Mouse (Mus musculus) midbrain, postnatal 0 days (tissue): Measurements from ENCODE around the gene Ccl2. TPM values are rescaled to one million over a fixed set of nuclear protein-coding genes. Genes with fewer than 3 reads are reported as not detected.

ENCODE experiments used
- ATAC-seq: fragments of 200-750 bp; cut with Nextera tagmentation; 2 replicates; pipeline ENCODE4 v1.8.0; 2017; ENCODE audit warnings: moderate number of reproducible peaks, mild to moderate bottlenecking, moderate TSS enrichment, moderate library complexity; ENCODE audit not compliant: low FRiP score
- DNase-seq: peaks from one replicate; pipeline ENCODE4 v3.0.0-alpha.2; 2015; ENCODE audit warnings: low spot score
- H3K27ac ChIP-seq: fragments of 300-500 bp; sonication (generic); 2 replicates; pipeline ENCODE4 v1.5.1; 2014; ENCODE audit warnings: low read depth, mild to moderate bottlenecking, low read length, mixed read lengths
- H3K27me3 ChIP-seq: fragments of 300-500 bp; sonication (generic); 2 replicates; pipeline ENCODE4 v1.6.1; 2014; ENCODE audit warnings: low read length, control low read depth, mixed read lengths; ENCODE audit not compliant: insufficient read depth
- H3K36me3 ChIP-seq: fragments of 300-500 bp; sonication (generic); 2 replicates; pipeline ENCODE4 v1.6.1; 2014; ENCODE audit warnings: low read length, control low read depth, mixed read lengths; ENCODE audit not compliant: insufficient read depth
- H3K4me1 ChIP-seq: fragments of 300-500 bp; sonication (generic); 2 replicates; pipeline ENCODE4 v1.6.1; 2014; ENCODE audit warnings: mild to moderate bottlenecking, control low read depth, antibody characterized with exemption, low read length, mixed read lengths; ENCODE audit not compliant: insufficient read depth
- H3K4me2 ChIP-seq: fragments of 300-500 bp; sonication (generic); 2 replicates; pipeline ENCODE4 v1.6.1; 2014; ENCODE audit warnings: low read depth, mild to moderate bottlenecking, low read length, mixed read lengths; ENCODE audit not compliant: poor library complexity, severe bottlenecking
- H3K4me3 ChIP-seq: fragments of 300-500 bp; sonication (generic); 2 replicates; pipeline ENCODE4 v1.5.1; 2014; ENCODE audit warnings: low read depth, mild to moderate bottlenecking, low read length, moderate library complexity
- H3K9ac ChIP-seq: fragments of 300-500 bp; sonication (generic); replicated peaks from 2 replicates; pipeline ENCODE4 v1.6.1; 2014; ENCODE audit warnings: mild to moderate bottlenecking, low read length, moderate library complexity, mixed read lengths; ENCODE audit not compliant: poor library complexity, severe bottlenecking
- H3K9me3 ChIP-seq: fragments of 300-500 bp; sonication (generic); 2 replicates; pipeline ENCODE4 v1.6.1; 2016; ENCODE audit warnings: low read length, control low read depth
- CTCF ChIP-seq: IDR thresholded peaks from 2 replicates; pipeline ENCODE4 v1.5.1; 2016; ENCODE audit warnings: antibody characterized with exemption, mild to moderate bottlenecking
- WGBS: fragments of 180-500 bp; shearing (Covaris S2); extraction: QIAGEN DNeasy Blood & Tissue Kit; methylation state at CpG from one replicate; pipeline ENCODE4 v1.1.7; 2014; 5-methylcytosine and 5-hydroxymethylcytosine counted together
- polyA plus RNA-seq: library from polyadenylated mRNA; unstranded; fragments of >200 nt; fragmentation: Nextera tagmentation; extraction: Ambion mirVana; gene quantifications from 2 replicates; pipeline ENCODE4 v1.2.1, GENCODE M21; 2015
- total RNA-seq: library from RNA; depleted of rRNA; stranded (reverse); fragments of >200 nt; gene quantifications from 2 replicates; pipeline ENCODE4 v1.2.3, GENCODE M21; 2014

Gene Ccl2
- total and polyA plus RNA-seq, 2 experiments from 2014 or later, result 1.1 TPM; not detected in 1

DNA sequence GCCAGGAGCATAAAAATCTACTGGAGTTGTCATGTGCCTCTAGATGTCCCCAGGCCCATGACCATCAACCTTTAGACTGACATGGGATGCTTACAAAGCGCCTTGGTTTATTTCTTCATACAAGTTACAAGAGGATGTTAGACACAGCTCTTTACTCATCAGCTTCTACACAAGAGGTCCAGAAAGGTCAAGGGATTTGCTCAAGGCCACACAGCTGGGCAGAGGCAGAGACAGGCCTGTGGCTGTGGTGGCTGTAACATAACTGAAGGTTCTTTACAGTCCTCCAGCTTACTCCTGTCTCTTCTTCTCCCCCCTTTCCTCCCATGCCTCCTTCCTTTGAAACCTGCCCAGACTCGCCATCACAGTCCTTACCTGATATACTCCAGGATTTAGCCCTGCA, 5.2 kb upstream of the Ccl2 start:
- Histone ChIP-seq H3K36me3 (no peaks in the 10 kb centered on the region), H3K4me2 (no peak overlapping the region), H3K9me3 (no peaks in the 10 kb centered on the region), H3K9ac (no peak overlapping the region), H3K27ac (no peak overlapping the region), H3K27me3 (no peaks in the 10 kb centered on the region), H3K4me3 (no peak overlapping the region), H3K4me1 (no peaks in the 10 kb centered on the region)
- ATAC-seq, result no peak
- DNase-seq, result no peak
- WGBS, result 74% methylated on average over 2 of the region's 2 CpGs
- TF ChIP-seq CTCF, result no peak

DNA sequence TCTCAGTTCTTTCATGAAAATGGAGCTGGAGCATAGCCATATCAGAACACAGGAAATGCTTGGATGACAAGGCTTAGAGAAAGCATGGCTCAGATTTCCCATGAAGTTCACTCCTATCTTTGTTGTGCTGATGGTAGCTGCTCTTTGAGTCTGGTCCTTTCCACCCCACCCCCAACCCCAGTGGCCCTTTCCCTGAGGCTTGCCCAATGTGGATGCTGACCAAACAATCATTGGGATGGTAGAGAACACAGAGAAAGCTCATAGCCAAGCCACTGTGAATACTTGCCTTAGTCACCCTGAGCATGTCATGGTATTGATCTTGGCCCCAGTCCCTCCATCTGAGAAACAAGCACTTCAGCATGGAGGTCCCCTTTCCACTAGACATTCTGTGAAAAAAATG, 3.2 kb upstream of the Ccl2 start:
- TF ChIP-seq CTCF, result no peak
- no peak for ATAC-seq
- Histone ChIP-seq H3K27me3 (no peaks in the 10 kb centered on the region), H3K4me2 (no peak overlapping the region), H3K36me3 (no peaks in the 10 kb centered on the region), H3K27ac (no peak overlapping the region), H3K9ac (no peak overlapping the region), H3K9me3 (no peaks in the 10 kb centered on the region), H3K4me3 (no peak overlapping the region), H3K4me1 (no peaks in the 10 kb centered on the region)
- no peak for DNase-seq

DNA sequence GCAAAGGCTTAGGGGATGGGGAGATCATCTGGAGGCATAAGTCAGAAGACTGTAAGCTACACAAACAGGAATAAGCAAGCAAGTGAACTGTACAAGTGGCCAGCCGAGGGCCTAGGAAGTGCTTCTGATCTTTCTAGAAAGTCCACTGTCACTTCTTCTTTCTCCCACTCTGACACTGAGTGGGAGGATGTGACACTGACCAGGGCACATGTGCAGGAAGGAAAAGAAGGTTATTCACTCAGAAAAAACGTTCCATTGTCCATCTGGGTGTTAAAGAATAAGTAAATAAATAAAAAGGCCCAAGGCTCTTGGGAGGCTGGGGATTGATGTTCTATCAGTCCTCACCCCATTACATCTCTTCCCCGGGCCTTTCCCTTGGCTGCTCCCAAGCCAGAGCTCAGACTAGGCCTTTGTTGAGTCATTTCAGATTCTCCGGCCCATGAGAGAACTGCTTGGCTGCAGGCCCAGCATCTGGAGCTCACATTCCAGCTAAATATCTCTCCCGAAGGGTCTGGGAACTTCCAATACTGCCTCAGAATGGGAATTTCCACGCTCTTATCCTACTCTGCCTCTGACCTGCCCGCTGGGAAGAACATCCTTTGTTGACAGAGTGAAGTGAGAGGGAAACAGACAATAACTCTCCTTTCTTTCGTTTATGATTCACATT, 2.6 kb upstream of the Ccl2 start:
- no peaks in the 10 kb centered on the region for H3K27me3 ChIP-seq
- DNase-seq (peak; percentile 51), ATAC-seq (no peak)
- no peaks in the 10 kb centered on the region for H3K4me1 ChIP-seq
- no peak overlapping the region for H3K27ac ChIP-seq
- no peak for TF ChIP-seq CTCF
- H3K36me3 ChIP-seq, result no peaks in the 10 kb centered on the region
- H3K9ac ChIP-seq, result no peak overlapping the region
- H3K4me3 ChIP-seq, result no peak overlapping the region
- H3K9me3 ChIP-seq, result no peaks in the 10 kb centered on the region
- H3K4me2 ChIP-seq, result no peak overlapping the region
- WGBS, result 43% methylated on average over 8 of the region's 8 CpGs

DNA sequence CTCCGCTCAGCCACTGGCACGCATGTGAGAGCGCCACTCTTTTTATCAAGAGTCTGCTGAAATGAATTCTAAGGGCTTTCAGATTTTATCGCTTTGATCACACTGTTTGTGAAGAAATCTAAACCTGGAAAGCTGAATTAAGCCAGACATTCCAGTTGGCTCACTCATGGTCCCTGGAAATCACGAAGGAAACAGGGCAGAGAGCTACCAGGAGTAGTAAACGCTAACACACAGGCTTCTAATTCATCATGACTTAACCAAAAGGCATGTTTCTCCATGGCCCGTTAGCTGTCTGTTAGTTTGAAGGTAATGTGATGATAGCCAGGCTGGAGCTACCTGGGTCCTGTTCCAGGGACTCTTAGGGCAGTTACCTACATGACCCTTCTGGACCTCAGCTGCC, 925 bp upstream of the Ccl2 start:
- Histone ChIP-seq H3K4me3 (no peak overlapping the region), H3K27ac (no peak overlapping the region), H3K4me2 (no peak overlapping the region), H3K36me3 (no peaks in the 10 kb centered on the region), H3K27me3 (no peaks in the 10 kb centered on the region), H3K4me1 (no peaks in the 10 kb centered on the region), H3K9me3 (no peaks in the 10 kb centered on the region), H3K9ac (no peak overlapping the region)
- WGBS, result 80% methylated on average over 7 of the region's 7 CpGs
- DNase-seq, result no peak
- no peak for ATAC-seq
- TF ChIP-seq CTCF, result no peak

DNA sequence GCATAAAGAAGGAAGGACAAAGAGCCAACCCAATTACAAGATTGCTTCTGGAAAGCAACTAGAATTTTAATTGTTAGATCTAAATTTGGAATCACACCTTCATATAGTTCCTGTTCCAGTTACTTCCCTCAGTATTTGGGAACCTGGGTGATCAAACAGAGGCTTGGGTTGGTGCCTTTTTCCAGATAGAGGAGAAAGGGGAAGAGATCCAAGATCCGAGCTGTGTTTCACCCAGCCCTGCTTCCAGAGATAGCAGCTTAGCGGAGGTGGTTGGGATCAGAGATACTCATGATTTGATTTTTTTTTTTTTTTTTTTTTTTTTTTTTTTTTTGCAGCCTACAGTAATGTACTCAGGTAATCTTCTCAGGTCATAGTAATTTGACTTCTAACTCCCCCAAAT, 486 bp downstream of the Ccl2 start:
- DNase-seq (no peak), ATAC-seq (no peak)
- Histone ChIP-seq H3K27me3 (no peaks in the 10 kb centered on the region), H3K4me3 (no peak overlapping the region), H3K9me3 (no peaks in the 10 kb centered on the region), H3K27ac (no peak overlapping the region), H3K36me3 (no peaks in the 10 kb centered on the region), H3K4me2 (no peak overlapping the region), H3K4me1 (no peaks in the 10 kb centered on the region), H3K9ac (no peak overlapping the region)
- 72% methylated on average over 2 of the region's 2 CpGs for WGBS
- no peak for TF ChIP-seq CTCF

DNA sequence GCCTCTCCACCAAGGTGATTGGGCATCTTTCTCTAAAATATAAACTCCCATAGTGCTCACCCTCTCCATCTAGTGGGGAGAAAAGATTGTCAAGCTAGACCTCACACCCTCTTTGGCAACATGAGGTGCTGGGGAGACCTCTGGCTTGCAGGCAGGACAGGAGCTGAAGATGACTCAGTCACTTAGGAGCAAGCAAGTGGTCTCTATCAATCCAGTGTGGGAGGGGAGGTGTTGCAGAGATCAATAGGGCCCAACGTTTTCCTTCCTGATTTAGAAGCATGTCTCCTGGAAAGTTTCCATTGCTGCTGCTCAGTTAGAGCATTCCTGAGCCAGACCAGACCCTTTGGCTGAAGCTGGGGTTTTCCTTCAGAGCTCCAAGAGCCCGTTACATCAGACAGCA, 3.2 kb downstream of the Ccl2 start, which contains the start of gene Gm17268:
Gm17268 (minus strand) TSS at position 28 of the 400 bp plus-strand sequence.
- no peaks in the 10 kb centered on the region for H3K27me3 ChIP-seq
- H3K9ac ChIP-seq, result no peak within 1 kb of the TSS
- 49% methylated on average over 2 of the region's 2 CpGs for WGBS
- H3K4me1 ChIP-seq, result no peaks in the 10 kb centered on the region
- H3K4me2 ChIP-seq, result no peak within 1 kb of the TSS
- peak; percentile 29; the same call in 1 of the 2 replicates for TF ChIP-seq CTCF
- H3K36me3 ChIP-seq, result no peaks in the 10 kb centered on the region
- ATAC-seq, result no peak
- no peak for DNase-seq
- no peak within 1 kb of the TSS for H3K27ac ChIP-seq
- H3K9me3 ChIP-seq, result no peaks in the 10 kb centered on the region
- H3K4me3 ChIP-seq, result no peak within 1 kb of the TSS
